Mouse (Mus musculus) bone marrow, adult 2 months (tissue): ENCODE measurements around the gene 1700007K13Rik.

ENCODE experiments used
- CTCF ChIP-seq: fragments of 200-500 bp; IDR thresholded peaks from 2 replicates; pipeline ENCODE4 v1.5.1; 2011; ENCODE audit warnings: low read length, control low read depth; ENCODE audit not compliant: control insufficient read depth, insufficient read depth
- POLR2A ChIP-seq: fragments of 200-500 bp; IDR thresholded peaks from 2 replicates; pipeline ENCODE4 v1.6.1; 2011; ENCODE audit warnings: low read depth, mild to moderate bottlenecking, control low read depth, low read length, borderline replicate concordance; ENCODE audit not compliant: control insufficient read depth

DNA sequence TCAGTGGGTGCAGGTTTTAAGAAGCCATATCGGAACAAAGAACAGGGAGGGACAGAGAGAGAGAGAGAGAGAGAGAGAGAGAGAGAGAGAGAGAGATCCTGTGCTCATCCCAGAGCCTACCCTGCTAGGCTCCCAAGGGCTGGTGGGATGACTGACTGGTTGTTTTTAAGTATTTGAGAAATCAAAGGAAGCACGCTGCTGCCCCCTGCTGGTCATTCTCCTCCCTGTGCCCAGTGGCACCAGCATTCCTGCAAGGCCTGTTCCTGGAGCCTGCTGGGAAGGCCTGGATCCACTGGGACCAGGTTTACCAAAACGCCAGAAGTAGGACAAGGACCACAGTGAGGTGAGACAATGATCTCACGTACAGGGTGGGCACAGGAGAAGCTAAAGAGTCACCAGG lies 46.2 kb downstream of the 1700007K13Rik start:
- TF ChIP-seq POLR2A: no peak
- TF ChIP-seq CTCF: peak; percentile 75
